Mouse (Mus musculus): ENCODE results near the gene Gm10271.

Gm10271 gene

DNA sequence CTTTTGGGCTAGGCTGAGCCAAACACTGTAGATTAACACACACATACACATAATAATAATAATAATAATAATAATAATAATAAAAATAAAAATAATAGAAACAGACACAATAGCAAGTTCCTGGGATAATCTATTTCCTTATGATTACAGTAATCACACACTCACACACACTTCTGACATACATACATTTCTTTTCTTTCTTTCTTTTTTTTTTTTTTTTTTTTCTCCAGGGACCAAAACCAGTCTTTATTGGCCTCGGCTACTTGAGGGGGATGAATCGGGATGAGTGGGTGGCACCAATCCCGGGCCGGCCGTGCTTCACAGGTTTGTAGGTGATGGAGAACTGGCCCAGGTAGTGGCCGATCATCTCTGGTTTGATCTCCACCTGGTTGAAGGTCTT, at the start of gene Gm10271:
Gm10271 (minus strand) TSS at position 101 of the 400 bp plus-strand sequence.
- no peak for DNase-seq (ENCODE audit: inconsistent age in 2 of 2, low spot score in 1 of 2)

DNA sequence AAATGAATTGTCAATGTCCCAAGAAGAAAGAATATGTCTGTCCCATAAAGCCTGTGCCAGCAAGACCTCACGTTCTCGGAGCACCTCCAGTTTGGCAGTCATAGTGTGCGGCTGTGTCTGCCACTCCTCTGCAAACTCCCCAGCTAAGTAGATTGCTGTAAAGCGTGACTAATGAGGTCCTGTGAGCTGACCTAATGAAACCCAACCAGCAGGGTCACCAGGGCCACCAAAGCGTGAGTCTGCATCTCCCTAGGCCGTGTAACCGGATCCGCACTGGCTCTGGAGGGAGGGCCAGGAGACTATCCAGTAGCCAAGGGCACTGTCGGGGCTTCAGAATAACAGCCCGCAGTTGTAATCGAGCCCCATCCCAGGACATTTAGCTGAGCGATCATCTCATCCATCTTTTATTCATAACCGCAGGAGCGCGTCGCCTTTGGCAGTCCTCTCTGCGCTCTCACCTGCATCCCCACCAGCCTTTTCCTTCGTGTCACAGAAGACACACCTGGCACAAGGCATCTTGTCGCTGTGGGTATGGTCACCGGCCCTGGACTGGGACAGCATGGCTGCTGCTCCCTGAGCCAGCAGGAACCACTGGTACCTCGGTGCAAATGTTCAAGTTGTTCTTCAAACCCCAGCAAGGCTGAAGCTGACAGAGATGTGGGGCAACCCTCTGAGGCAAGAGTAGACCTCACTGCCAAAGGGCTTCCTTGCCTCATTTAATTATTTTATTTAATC, 48.8 kb upstream of the Gm10271 start:
- no peak for DNase-seq (ENCODE audit: inconsistent age in 2 of 2, low spot score in 1 of 2)

DNA sequence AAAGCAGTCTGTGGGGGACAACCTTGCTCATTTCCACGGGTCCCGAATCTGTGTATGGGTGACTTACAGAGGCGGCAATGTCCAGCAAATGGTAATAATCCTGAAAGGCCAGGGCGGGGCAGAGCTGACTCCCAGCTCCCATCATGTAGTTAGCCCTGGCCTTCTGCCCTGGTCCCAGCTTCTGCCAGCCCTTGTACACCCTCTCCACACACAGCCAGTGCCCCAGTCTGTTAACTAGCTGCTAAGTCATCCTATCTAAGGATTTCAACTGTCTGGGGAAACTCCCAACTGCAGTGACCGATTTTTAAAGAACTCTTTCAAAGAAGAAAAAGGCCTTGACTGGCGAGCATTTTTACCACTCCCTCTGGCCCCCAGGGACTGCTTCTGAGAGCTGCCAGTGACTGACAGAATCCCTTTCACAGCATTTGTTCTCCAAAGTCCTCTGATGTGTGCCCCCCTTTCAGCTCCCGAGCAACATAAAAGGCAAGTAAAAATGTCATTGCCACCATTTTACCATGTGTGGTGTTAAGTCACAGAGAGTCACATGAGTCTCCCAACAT, 46.0 kb upstream of the Gm10271 start:
- DNase-seq (ENCODE audit: inconsistent age in 2 of 2, low spot score in 1 of 2), result no peak

DNA sequence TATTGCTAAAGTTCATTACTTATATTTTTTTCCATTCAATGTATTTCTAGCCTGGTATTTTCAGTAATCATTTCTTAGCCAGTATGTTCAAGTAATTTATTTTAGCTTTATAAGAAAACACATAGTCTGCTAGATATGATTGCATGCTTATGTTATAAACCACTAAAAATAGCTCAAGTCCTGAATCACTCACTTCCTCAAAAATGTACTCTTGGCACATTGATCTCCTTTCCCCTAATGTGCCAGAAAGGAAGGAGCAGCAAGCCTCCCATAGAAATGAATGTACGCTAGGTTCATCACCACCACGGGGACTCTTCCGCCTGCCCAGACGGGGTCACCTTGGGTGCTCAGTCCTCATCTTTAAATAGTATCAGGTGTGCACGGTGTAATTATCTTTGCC, 42.2 kb upstream of the Gm10271 start:
- DNase-seq (ENCODE audit: inconsistent age in 2 of 2, low spot score in 1 of 2), result no peak

DNA sequence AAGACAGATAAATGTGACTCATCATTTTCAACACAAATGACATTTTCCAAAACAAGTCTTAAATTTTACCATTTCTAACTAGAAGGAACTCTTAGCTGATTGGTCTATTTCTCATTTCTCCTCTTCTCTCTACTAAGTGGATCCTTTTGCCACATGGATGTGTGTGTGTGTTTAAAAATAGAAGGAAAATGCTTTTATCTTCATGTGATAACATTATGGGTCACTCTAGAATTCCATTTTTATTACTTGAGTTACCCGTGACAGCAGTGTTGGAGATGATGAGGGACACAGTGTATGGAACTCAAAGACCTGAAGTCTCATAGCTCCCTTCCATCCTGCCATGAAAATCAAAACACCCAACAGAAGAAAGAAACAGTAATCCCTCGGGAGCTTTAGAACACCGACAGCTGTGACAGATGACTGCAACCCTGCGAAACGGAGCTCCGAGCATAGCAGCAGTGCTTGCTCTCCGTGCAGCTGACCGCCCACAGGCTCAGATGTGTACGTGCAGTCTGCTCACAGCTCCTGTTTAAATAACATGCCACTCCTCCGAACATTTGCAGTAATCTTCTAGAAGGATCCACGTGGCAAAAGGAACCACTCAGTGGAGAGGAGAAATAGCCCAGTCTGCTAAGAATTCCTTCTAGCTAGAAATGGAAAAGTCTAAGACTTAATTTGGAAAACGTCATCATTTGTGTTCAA, 41.4 kb upstream of the Gm10271 start:
- peak in 1 of 2 experiments; percentile 50 for DNase-seq (ENCODE audit: inconsistent age in 2 of 2, low spot score in 1 of 2)

DNA sequence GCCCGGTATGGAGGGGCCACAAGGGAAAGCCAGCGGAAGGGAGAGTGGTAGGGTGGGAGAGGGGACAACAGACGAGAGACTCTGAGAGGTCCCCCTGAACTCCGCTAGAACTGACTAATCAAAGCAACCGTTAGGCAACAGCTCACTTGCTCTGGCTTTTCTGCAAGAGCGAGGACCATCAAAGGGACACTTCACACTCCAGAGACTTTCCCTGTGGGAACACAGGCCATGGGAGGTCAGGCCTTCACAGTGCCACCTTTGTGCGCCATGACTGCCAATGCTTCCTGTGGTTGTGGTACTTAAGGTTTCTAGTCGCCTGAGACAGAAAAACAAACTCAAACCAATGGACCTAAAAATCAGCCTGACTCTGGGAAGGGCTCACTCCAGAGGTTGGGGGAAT, 38.6 kb upstream of the Gm10271 start:
- DNase-seq (ENCODE audit: inconsistent age in 2 of 2, low spot score in 1 of 2), result no peak

DNA sequence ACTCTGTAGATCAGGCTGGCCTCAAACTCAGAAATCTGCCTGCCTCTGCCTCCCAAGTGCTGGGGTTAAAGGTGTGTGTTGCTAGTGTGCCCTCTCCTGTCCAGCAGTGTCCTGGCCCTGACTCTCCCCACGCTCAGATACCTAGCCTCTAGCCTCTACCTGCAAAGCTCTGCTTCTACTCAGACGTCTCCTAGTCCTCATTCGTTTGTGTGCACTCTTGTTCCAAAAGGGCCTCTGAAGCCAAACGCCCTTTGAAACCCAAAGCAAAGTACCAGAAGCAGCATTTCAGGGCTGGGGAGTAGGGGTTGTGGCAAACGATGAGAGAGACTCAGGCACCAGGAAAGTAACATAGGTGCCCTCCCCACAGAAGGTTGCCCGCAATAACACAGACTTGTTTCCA, 37.3 kb upstream of the Gm10271 start:
- DNase-seq (ENCODE audit: inconsistent age in 2 of 2, low spot score in 1 of 2), result no peak

DNA sequence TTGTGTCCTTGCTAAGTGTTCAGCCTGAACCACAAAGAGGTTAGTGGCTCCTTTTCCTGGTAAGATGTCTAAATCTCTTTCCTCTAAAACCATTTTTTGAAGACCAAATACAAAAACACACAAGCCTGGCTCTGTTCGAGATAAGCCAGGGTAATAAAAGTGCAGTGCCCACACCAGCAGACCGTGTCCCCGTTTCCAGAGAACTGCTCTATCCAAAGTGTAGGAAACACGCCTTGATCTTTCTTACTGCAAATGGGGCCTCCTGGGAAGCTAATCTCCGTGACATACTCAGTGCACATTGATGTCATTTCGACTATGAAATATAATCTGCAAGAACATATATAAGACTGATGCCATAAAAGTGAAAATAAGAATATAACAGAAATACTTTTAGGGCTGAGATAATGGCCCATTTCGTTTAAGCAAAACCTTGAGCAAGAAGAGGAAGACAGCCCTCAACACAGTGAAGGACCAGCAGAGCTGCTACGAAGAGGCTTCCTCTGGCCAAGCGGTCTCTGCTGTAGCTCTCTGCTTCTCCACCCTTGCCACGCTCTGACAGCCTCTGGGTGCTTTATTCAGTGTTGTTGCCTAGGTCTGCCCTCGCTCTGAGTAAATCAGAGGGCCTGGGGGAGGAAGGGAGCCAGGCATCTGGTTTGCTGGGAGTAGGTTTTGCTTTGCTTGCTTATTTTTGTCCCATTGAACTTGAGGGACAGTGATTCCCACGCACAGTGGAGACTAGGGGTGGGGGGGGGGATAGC, 33.5 kb upstream of the Gm10271 start:
- no peak for DNase-seq (ENCODE audit: inconsistent age in 2 of 2, low spot score in 1 of 2)

DNA sequence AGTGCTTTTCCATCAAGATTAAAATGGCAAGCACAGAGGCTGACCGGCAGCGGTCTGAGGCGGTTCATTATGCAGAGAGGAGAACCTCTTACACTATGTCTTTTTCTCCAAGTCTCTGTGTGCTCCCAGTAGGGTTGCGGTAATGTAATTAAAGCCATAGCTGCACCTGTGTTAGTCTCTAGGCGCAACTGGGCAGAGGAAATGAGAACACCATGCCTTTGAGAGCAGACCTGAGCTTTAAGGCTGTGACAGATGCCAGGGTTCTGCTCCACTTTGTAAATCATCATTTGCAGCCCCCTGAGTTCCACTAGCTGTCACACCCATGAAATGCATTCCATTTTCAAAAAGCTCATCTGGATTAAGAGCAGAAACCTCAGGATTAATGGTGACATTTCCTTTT, 32.3 kb upstream of the Gm10271 start:
- DNase-seq (ENCODE audit: inconsistent age in 2 of 2, low spot score in 1 of 2), result no peak

DNA sequence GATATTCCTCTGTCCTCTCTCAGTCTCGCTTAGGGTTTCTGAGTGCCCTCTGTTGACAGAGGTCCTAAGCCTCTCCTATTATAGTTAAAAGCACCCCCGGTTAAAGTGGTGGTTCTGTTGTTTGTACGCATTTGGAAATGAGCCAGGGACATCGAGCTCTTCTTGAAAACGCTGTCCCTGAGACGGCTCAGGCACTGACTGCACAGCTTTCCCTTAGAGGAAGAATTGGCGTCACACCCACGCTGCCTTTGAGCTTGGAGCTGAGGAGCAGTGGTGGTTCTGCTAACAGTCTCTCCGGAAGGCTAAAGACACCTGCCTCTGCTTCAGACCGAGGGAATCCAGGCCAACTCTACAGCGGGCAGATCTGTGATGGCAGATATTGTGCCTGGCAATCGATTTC, 28.6 kb upstream of the Gm10271 start:
- DNase-seq (ENCODE audit: inconsistent age in 2 of 2, low spot score in 1 of 2), result peak; percentile 64 to 78

DNA sequence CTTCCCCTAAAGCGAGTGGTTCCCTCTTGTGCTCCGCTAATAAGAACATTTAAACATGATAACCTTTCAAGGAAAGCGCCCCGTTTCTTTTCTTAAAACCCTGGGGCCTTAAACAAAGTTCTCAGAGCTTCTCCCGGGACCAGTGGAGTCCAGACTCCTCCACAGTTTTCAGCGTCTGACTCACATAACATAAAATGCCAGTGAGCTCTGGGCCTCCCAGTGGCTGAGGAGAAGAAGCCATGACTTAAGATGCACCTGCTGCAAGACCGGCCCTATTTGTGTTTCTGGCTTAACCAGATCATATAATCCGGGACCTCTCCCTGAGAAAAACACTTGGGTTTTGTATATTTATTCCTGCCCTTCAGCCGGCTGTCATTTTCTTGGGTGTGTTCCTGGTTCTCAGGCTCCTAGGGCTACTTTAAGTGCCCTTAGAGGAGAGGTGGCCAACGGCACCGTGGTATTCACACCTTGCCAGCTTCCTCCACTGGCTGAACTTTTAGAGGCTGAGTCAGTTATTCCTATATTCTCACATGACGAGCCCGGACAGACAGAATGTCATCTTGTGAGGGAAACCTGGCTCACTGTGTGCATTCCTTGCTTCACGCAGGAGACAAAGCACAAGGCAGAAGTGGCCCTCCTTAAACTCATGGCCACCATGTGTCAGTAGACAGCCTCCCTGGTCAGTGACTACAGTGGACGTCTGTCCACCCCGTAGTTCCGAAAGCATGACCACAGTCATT, 26.5 kb upstream of the Gm10271 start:
- no peak for DNase-seq (ENCODE audit: inconsistent age in 2 of 2, low spot score in 1 of 2)

DNA sequence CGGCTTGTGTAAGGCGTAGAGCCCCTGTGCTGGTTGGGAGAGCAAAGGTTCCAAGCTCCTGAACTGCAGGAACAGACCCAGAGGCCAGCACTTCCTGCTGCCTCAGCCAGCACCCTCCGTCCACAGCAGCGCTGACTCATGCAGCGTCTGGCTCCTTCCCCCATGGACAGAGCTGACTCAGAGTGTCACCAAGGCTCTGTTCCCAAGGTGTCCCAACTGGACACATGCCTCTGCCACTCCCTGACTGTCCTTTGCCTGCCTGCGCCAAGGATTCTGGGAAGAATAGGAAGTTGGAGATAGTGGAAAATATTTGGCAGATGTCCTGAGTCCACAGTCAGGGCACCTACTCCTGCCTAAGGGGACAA, 23.8 kb upstream of the Gm10271 start:
- peak; percentile 93 to 95 for DNase-seq (ENCODE audit: inconsistent age in 2 of 2, low spot score in 1 of 2)

DNA sequence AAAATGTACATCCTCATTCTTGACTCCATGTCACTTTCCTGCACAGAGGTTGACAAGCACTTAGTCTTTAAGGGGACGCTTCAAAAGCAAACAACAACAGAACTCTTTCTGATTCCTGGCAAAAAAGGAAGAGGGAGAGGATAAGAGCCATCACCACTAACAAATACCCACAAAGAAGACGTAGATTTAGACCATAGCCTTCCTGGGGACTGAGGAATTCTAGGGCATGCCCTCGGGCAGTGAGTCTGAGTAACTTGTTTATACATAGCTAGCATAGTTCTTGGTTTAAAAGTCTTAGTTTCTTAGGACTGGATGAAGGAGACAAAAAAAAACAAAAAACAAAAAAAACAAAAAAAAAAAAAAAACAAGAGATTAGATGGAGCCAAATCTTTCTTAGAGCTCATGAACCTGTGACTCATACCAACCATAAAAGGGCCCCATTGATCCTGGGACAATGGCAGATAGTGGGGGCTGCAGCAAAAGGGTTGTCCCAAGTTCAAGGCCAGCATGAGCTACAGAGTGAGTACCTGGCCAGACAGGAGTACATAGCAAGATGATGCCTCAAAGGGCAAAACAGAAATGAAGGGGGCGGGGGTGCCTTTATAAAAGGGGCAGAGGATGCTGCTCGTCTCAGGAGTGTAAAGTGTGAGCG, 23.3 kb upstream of the Gm10271 start:
- DNase-seq (ENCODE audit: inconsistent age in 2 of 2, low spot score in 1 of 2), result no peak

DNA sequence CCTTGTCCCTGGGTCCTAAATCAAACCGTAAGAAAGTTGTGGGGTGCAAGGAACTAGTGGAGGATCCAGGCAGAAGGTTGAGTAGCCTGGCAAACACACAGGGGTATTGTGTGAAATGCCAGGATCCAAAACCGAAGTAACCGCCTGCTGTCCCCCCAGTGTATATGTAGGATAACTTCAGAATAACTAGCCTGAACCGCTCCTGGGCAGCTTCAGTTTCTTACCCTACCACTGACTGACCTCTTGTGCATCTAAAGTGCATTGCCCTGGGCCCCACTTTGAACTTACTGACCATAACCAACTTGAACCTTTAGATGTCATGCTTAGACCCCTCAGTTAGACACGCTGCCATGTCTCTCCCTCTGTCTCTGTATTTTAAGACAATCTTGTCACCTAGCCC, 22.8 kb upstream of the Gm10271 start:
- no peak for DNase-seq (ENCODE audit: inconsistent age in 2 of 2, low spot score in 1 of 2)

DNA sequence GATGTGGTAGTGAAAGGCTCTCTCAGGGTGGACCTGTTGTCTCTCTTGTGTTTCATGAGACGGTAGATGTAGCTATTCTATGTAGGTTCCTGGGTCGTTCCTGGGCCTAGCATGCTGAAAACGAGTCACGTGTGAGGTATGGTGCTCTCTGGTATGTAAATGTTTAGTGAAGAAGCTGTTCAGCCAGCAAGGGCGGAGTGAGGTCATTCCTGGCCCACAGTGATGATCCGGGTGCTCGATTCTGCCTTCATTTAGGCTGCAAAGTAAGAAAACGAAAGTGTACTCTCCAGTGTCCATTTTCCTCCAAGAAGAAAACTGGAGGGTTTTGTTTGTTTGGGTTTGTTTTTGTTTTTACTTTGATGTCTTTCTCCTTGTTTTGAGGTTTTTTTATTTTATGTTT, 21.6 kb upstream of the Gm10271 start:
- DNase-seq (ENCODE audit: inconsistent age in 2 of 2, low spot score in 1 of 2), result no peak

DNA sequence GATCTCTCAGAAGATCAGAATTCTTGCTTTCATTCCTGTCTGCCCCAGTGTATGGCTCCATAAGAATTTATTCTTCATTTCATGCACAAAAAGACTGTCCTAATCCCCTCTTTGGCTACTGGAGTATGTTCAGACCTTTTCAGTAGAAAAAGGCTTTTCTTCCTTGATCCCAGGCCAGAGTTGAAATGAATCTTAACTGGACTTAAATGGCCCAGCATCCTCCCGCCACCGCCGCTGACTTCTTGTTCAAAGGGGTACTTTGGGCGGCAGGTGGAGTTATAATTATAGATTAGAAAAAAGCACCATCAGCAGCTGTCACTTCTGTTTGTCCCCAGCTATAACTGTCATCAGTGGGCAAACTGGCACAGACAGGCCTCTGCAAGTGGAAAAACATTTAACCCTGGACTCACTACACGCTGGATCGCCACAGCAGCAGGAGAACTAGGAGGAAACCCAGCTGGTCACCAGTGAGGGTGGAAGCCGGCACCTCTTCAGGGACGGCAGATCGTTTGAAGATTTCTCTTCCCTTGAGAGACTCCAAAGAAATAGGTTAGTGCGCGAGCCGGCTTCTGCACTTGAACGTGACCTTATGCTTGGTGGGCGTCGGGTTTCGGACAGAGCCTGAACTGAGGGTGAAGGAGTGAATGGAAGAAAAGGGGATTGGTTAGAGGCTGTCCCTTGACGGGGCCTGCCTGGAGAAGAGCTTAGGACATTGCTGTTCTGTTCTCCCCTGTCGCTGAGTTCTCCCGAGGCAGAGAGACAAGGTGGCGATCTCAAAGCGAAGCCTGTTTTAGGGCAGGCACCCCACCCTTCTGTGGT, 14.1 kb upstream of the Gm10271 start, which contains the start of gene Best3:
Best3 (plus strand) TSS at position 51 of the 819 bp plus-strand sequence.
- DNase-seq (ENCODE audit: inconsistent age in 2 of 2, low spot score in 1 of 2), result peak in 1 of 2 experiments; percentile 52

DNA sequence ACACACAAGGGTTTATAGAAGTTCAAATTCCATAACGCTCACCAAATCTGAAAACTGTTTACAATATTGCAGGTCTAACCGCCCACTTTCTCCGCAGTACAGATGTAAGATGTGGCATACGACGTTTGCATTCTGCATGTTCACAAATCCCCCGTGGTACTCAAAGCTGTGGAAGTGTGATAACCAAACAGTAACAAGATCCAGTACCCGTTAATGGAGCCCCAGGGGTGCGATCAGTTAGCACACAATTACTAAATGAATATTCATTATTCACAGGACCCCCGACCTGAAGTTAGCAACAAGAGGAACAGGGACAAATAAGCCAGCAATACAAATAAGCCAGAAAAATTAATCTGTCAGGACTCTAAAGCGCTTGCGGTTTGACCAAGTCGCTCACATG, 12.4 kb upstream of the Gm10271 start:
- no peak for DNase-seq (ENCODE audit: inconsistent age in 2 of 2, low spot score in 1 of 2)

DNA sequence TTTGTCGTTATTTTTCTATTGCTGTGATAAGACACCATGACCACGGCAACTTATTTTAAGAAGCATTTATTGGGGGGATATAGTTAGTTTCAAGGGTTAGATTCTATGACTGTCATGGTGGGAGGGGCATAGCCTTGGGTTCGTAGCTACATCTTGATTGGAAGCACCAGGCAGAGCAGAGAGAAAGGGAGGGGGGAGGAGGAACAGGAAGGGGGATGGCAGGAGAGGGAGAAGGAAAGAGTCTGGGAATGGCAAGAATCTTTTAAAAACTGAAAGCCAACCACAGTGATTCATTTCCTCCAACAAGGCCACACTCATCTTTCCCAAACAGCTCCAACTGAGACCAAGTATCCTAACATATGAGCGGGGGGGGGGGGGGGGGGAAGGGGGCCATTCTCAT, 10.1 kb upstream of the Gm10271 start:
- no peak for DNase-seq (ENCODE audit: inconsistent age in 2 of 2, low spot score in 1 of 2)

DNA sequence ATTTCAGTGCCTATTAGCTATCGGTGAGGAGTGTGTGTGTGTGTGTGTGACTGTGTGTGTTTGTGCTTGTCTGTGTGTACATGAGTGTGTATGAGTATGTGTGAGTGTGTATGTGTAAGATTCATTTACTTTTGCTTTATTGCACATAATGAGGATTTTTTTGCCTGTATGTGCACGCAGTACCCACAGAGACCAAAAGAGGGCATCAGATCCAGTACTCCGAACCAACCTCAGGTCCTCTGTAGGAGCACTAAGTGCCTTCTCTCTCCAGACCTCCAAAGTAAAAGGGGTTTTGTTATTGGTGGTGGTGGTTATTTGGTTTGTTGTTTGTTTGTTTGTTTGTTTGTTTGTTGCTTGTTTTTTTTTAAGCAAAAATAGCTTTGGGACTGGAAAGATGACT, 8.5 kb upstream of the Gm10271 start:
- peak; percentile 29 to 66 for DNase-seq (ENCODE audit: inconsistent age in 2 of 2, low spot score in 1 of 2)

DNA sequence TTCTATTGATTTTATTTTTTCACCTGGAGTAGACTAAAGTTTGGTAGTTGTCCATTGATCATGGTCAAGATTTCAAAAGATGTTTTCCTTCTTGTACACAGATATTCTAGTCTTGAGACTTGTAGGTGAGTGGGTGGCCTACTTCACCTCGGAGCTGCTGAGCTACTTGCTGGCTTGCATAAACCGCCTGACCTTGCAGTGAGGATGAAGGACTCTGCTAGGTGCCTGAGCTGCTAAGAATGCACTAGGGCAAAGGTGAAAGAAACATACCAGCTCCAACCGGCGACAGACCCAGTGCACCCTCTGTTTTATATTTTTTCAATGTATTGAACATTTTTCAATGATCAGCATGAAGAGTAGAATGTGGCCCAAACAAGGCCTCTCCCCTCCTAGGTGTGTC, 7.9 kb upstream of the Gm10271 start:
- no peak for DNase-seq (ENCODE audit: inconsistent age in 2 of 2, low spot score in 1 of 2)
